Mouse (Mus musculus) heart, postnatal 0 days (tissue): Measurements from ENCODE around the gene Slc29a3.

ENCODE experiments used
- CTCF ChIP-seq: IDR thresholded peaks from 2 replicates; pipeline ENCODE4 v1.5.1; 2016; ENCODE audit warnings: antibody characterized with exemption, control low read depth, low read depth
- EP300 ChIP-seq: IDR thresholded peaks from 2 replicates; pipeline ENCODE4 v1.6.1; 2016; ENCODE audit warnings: antibody characterized with exemption, low read depth

- no peak for TF ChIP-seq EP300
- TF ChIP-seq CTCF = peak; percentile 95
Observed at GRCm38 (mm10) chr10:60779628-60780027, 27.0 kb upstream of the Slc29a3 start.
